Mouse (Mus musculus): ENCODE results near the gene Nolc1.

Gene Nolc1

GRCm38 (mm10) chr19:46085185-46085584 is 9.5 kb downstream of the Nolc1 start:
- in situ Hi-C loops (cut with MboI; ENCODE audit: unreplicated experiment in 2 of 2), result no loop called here

GRCm38 (mm10) chr19:46086337-46086736 is 10.7 kb downstream of the Nolc1 start:
- in situ Hi-C loops (cut with MboI; ENCODE audit: unreplicated experiment in 2 of 2), result no loop called here

GRCm38 (mm10) chr19:46087871-46088270 is 12.2 kb downstream of the Nolc1 start:
- in situ Hi-C loops (cut with MboI; ENCODE audit: unreplicated experiment in 2 of 2), result no loop called here

- in situ Hi-C loops (cut with MboI; ENCODE audit: unreplicated experiment in 2 of 2), result no loop called here
Observed at GRCm38 (mm10) chr19:46091641-46092040, 16.0 kb downstream of the Nolc1 start.

GRCm38 (mm10) chr19:46094144-46094543 is 18.5 kb downstream of the Nolc1 start:
- in situ Hi-C loops (cut with MboI; ENCODE audit: unreplicated experiment in 2 of 2), result no loop called here

- in situ Hi-C loops (cut with MboI; ENCODE audit: unreplicated experiment in 2 of 2), result no loop called here
Observed at GRCm38 (mm10) chr19:46095291-46095690, 19.6 kb downstream of the Nolc1 start.

- in situ Hi-C loops (cut with MboI; ENCODE audit: unreplicated experiment in 2 of 2), result no loop called here
Observed at GRCm38 (mm10) chr19:46096396-46096795, 20.7 kb downstream of the Nolc1 start.

GRCm38 (mm10) chr19:46099561-46099960 is 23.9 kb downstream of the Nolc1 start:
- in situ Hi-C loops (cut with MboI; ENCODE audit: unreplicated experiment in 2 of 2), result no loop called here

GRCm38 (mm10) chr19:46103437-46104186 is 27.9 kb downstream of the Nolc1 start:
- in situ Hi-C loops (cut with MboI; ENCODE audit: unreplicated experiment in 2 of 2), result loop anchor here (25.0 kb wide), 5 partner anchors 634 to 909 kb away; partner anchors contain the start of genes Ina (in 1 of the 2) and Nt5c2 (in 1 of the 2)

GRCm38 (mm10) chr19:46104187-46104557 is 28.5 kb downstream of the Nolc1 start:
- in situ Hi-C loops (cut with MboI; ENCODE audit: unreplicated experiment in 2 of 2), result loop anchor here (25.0 kb wide), 5 partner anchors 633 to 908 kb away; partner anchors contain the start of genes Ina (in 1 of the 2) and Nt5c2 (in 1 of the 2)

- in situ Hi-C loops (cut with MboI; ENCODE audit: unreplicated experiment in 2 of 2), result loop anchor here (25.0 kb wide), 5 partner anchors 627 to 902 kb away; partner anchors contain the start of genes Ina (in 1 of the 2) and Nt5c2 (in 1 of the 2)
Observed at GRCm38 (mm10) chr19:46110214-46110613, 34.6 kb downstream of the Nolc1 start.

GRCm38 (mm10) chr19:46110781-46111180 is 35.1 kb downstream of the Nolc1 start:
- in situ Hi-C loops (cut with MboI; ENCODE audit: unreplicated experiment in 2 of 2), result loop anchor here (25.0 kb wide), 5 partner anchors 627 to 902 kb away; partner anchors contain the start of genes Ina (in 1 of the 2) and Nt5c2 (in 1 of the 2)

GRCm38 (mm10) chr19:46114617-46115016 is 39.0 kb downstream of the Nolc1 start:
- in situ Hi-C loops (cut with MboI; ENCODE audit: unreplicated experiment in 2 of 2), result loop anchor here (25.0 kb wide), 5 partner anchors 623 to 902 kb away; partner anchors contain the start of genes Ina (in 1 of the 2) and Nt5c2 (in 1 of the 2)

- in situ Hi-C loops (cut with MboI; ENCODE audit: unreplicated experiment in 2 of 2), result loop anchor here (25.0 kb wide), 5 partner anchors 618 to 907 kb away; partner anchors contain the start of genes Ina (in 1 of the 2) and Nt5c2 (in 1 of the 2)
Observed at GRCm38 (mm10) chr19:46119458-46119857, 43.8 kb downstream of the Nolc1 start.

- in situ Hi-C loops (cut with MboI; ENCODE audit: unreplicated experiment in 2 of 2), result loop anchor here (25.0 kb wide), 5 partner anchors 616 to 909 kb away; partner anchors contain the start of genes Ina (in 1 of the 2) and Nt5c2 (in 1 of the 2)
Observed at GRCm38 (mm10) chr19:46120872-46121271, 45.2 kb downstream of the Nolc1 start.

GRCm38 (mm10) chr19:46123876-46124275 is 48.2 kb downstream of the Nolc1 start:
- in situ Hi-C loops (cut with MboI; ENCODE audit: unreplicated experiment in 2 of 2), result loop anchor here (25.0 kb wide), 5 partner anchors 613 to 912 kb away; partner anchors contain the start of genes Ina (in 1 of the 2) and Nt5c2 (in 1 of the 2)

- in situ Hi-C loops (cut with MboI; ENCODE audit: unreplicated experiment in 2 of 2), result loop anchor here (25.0 kb wide), 5 partner anchors 613 to 912 kb away; partner anchors contain the start of genes Ina (in 1 of the 2) and Nt5c2 (in 1 of the 2)
Observed at GRCm38 (mm10) chr19:46124651-46125050, 49.0 kb downstream of the Nolc1 start.

- in situ Hi-C loops (cut with MboI; ENCODE audit: unreplicated experiment in 2 of 2), result no loop called here
Observed at GRCm38 (mm10) chr19:46126301-46126700, 50.6 kb downstream of the Nolc1 start.

- in situ Hi-C loops (cut with MboI; ENCODE audit: unreplicated experiment in 2 of 2), result loop anchor here (10.0 kb wide), 2 partner anchors 105 to 315 kb away; no protein-coding TSS in a partner anchor
Observed at GRCm38 (mm10) chr19:46129737-46130136, 54.1 kb downstream of the Nolc1 start.

GRCm38 (mm10) chr19:46131283-46131682 is 55.6 kb downstream of the Nolc1 start:
- in situ Hi-C loops (cut with MboI; ENCODE audit: unreplicated experiment in 2 of 2), result loop anchor here (10.0 kb wide), 2 partner anchors 106 to 314 kb away; no protein-coding TSS in a partner anchor

Measured in v-Abl transformed pro-B cells (cell line).